Mouse (Mus musculus) forebrain, embryonic 11.5 days (tissue): ENCODE measurements around the gene Lats2. TPM values are rescaled to one million over a fixed set of nuclear protein-coding genes. Genes with fewer than 3 reads are reported as not detected.
"Not testable (repeated sequence)": the region's sequence is repeated elsewhere in the genome, so short reads cannot be mapped to it uniquely, and the experiment has no call there.

Experiments
- ATAC-seq: fragments of 200-750 bp; cut with Nextera tagmentation; replicated peaks from 2 replicates; pipeline ENCODE4 v1.8.0; 2017; ENCODE audit warnings: moderate TSS enrichment; ENCODE audit not compliant: low FRiP score
- DNase-seq: peaks from one replicate; pipeline ENCODE4 v3.0.0-alpha.2; 2017; ENCODE audit warnings: low spot score
- H3K27ac ChIP-seq: fragments of 300-500 bp; sonication (generic); 2 replicates; pipeline ENCODE4 v1.5.1; 2014; ENCODE audit warnings: low read depth, low read length
- H3K27me3 ChIP-seq: fragments of 300-500 bp; sonication (generic); 2 replicates; pipeline ENCODE4 v1.6.1; 2014; ENCODE audit warnings: mild to moderate bottlenecking, low read length, mixed read lengths; ENCODE audit not compliant: control insufficient read depth, insufficient read depth
- H3K36me3 ChIP-seq: fragments of 300-500 bp; sonication (generic); 2 replicates; pipeline ENCODE4 v1.6.1; 2014; ENCODE audit warnings: mild to moderate bottlenecking, low read length, moderate library complexity, mixed read lengths; ENCODE audit not compliant: control insufficient read depth, insufficient read depth
- H3K4me1 ChIP-seq: fragments of 300-500 bp; sonication (generic); replicated peaks from 2 replicates; pipeline ENCODE4 v1.6.1; 2014; ENCODE audit warnings: low read length, mixed read lengths; ENCODE audit not compliant: control insufficient read depth, insufficient read depth
- H3K4me2 ChIP-seq: fragments of 300-500 bp; sonication (generic); 2 replicates; pipeline ENCODE4 v1.6.1; 2014; ENCODE audit warnings: low read depth, mild to moderate bottlenecking, low read length, moderate library complexity, mixed read lengths; ENCODE audit not compliant: severe bottlenecking
- H3K4me3 ChIP-seq: fragments of 300-500 bp; sonication (generic); 2 replicates; pipeline ENCODE4 v1.5.1; 2014; ENCODE audit warnings: low read depth, low read length
- H3K9ac ChIP-seq: fragments of 300-500 bp; sonication (generic); 2 replicates; pipeline ENCODE4 v1.6.1; 2014; ENCODE audit warnings: low read length
- H3K9me3 ChIP-seq: fragments of 300-500 bp; sonication (generic); 2 replicates; pipeline ENCODE4 v1.6.1; 2016; ENCODE audit warnings: low read length, mixed read lengths; ENCODE audit not compliant: control insufficient read depth
- WGBS: fragments of 180-500 bp; shearing (Covaris S2); extraction: QIAGEN DNeasy Blood & Tissue Kit; methylation state at CpG from one replicate; pipeline ENCODE4 v1.1.7; 2014; 5-methylcytosine and 5-hydroxymethylcytosine counted together
- polyA plus RNA-seq: library from polyadenylated mRNA; unstranded; fragments of >200 nt; fragmentation: Nextera tagmentation; extraction: Ambion mirVana; gene quantifications from 2 replicates; pipeline ENCODE4 v1.2.1, GENCODE M21; 2014

The Lats2 gene
- polyA plus RNA-seq, 1 experiment from 2014 or later = 16.6 TPM

DNA sequence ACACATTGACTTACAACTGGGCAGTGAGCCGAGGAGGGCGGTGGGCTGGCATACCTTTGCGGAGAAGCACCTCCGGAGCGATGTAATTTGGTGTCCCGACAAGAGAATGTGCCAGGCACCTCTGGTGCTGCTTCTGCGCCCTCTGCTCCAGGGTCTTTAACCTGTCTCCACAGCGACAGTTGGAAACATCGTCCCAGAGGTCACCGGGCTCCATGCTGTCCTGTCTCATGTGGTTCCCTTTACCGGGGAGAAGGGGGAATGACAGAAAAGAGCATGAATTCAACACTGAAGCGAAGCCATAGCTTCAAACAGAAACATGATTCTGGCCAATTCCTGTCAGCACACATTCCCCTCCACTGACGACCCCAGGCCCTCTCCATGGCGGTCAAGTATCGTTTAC lies 62.1 kb downstream of the Lats2 start:
- Histone ChIP-seq H3K4me1 (no peaks in the 10 kb centered on the region), H3K4me3 (no peak overlapping the region), H3K9ac (no peak overlapping the region), H3K27ac (no peak overlapping the region), H3K27me3 (no peaks in the 10 kb centered on the region), H3K36me3 (peaks cover 8% of the 10 kb centered on the region), H3K9me3 (no peaks in the 10 kb centered on the region), H3K4me2 (no peak overlapping the region)
- DNase-seq (no peak), ATAC-seq (no peak)
- WGBS = 96% methylated on average over 15 of the region's 15 CpGs

DNA sequence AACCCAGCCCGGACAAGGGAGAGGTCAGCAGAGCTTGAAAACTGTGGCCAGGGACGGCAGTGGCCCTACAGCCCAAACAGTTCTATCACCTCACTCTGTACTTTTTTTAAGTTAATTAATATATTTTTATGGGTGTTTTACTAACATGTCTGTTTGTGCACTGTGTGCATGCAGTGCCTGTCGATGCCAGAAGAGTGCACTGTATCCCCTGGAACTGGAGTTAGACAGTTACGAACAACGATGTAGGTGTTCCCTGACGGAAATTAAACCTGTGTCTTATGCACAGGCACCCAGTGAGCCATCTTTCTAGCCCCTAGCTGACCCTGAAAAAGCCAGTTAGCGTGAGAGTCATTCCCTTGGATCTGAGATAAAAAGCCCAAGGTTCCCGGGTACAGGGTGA lies 62.6 kb downstream of the Lats2 start:
- Histone ChIP-seq H3K4me1 (no peaks in the 10 kb centered on the region), H3K4me2 (no peak overlapping the region), H3K27ac (no peak overlapping the region), H3K9ac (no peak overlapping the region), H3K4me3 (no peak overlapping the region), H3K27me3 (no peaks in the 10 kb centered on the region), H3K9me3 (no peaks in the 10 kb centered on the region), H3K36me3 (peaks cover 8% of the 10 kb centered on the region)
- ATAC-seq = no peak
- WGBS = 87% methylated on average over 8 of the region's 8 CpGs
- no peak for DNase-seq

DNA sequence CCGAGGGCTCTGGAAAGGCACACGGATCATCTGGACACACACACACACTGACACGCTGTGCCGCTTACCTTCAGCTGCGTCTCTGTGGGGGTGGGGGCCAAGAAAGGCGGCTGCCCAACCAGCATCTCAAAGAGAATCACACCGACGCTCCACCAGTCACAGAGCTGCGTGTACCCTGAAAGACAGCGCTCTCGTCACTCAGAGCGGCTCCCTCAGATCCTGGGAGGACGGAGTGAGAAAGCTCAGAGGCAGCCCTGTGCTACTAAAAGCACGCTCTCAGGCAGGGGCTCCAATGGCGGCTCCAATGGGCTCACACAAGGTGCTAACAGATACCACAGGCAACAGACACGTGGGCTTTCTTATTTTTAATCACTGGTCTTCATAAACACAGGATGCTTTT lies 63.9 kb downstream of the Lats2 start:
- no peak for ATAC-seq
- H3K4me2 ChIP-seq = no peak overlapping the region
- no peaks in the 10 kb centered on the region; the same call in 1 of the 2 replicates for H3K36me3 ChIP-seq
- WGBS = 86% methylated on average over 16 of the region's 16 CpGs
- H3K9ac ChIP-seq = no peak overlapping the region
- no peak overlapping the region for H3K4me3 ChIP-seq
- H3K27me3 ChIP-seq = no peaks in the 10 kb centered on the region
- no peak for DNase-seq
- no peaks in the 10 kb centered on the region for H3K4me1 ChIP-seq
- no peak overlapping the region for H3K27ac ChIP-seq
- H3K9me3 ChIP-seq = no peaks in the 10 kb centered on the region

DNA sequence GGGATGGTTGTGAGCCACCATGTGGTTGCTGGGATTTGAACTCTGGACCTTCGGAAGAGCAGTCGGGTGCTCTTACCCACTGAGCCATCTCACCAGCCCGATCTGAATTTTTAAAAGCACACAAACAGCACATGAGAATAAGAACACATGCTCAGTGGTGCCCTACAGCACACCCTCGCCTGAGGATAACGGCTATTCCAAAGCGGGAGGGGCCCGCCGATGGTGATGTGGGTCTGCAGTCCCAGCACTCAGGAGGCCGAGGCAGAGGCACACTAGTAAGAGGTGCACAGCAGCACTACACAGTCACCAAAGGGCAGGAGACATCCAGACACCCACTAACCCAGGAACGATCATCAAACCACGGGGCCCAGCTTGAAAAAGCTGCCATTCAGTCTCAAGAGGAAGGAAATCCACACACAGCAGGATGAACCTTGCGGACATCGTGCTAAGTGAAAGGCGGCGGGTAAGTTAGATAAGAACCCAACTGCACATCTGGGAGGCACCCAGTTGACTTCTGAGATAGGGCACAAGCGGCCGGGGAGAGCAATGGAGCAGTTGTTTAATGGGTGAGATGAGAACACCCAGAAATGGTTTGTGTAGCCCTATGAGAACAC lies 65.6 kb downstream of the Lats2 start:
- Histone ChIP-seq H3K27ac (no peak overlapping the region), H3K36me3 (no peaks in the 10 kb centered on the region; the same call in 1 of the 2 replicates), H3K27me3 (no peaks in the 10 kb centered on the region), H3K9me3 (no peaks in the 10 kb centered on the region), H3K9ac (no peak overlapping the region), H3K4me1 (no peaks in the 10 kb centered on the region), H3K4me2 (no peak overlapping the region), H3K4me3 (no peak overlapping the region)
- WGBS = 93% methylated on average over 17 of the region's 17 CpGs
- ATAC-seq (no peak), DNase-seq (no peak)

DNA sequence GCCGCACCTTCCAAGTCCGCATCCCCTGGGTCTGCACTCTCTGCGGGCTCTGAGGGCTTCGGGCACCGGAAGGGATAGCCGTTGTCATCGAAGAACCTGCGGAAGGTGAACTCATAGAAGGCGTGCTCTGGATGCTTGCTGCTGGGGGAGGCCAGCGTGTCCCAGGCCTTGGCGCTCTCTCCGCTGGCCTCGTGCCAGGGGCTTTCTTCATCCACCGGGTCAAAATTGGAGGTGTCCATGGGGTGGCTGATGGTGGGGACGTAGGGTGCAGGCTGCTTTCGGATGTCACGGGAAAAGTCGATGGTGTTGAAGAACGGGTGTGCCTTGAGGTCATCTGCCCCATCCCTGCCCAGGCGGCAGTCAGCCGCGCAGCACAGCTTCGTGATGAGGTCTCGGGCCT lies 66.9 kb downstream of the Lats2 start:
- ATAC-seq (no peak), DNase-seq (no peak)
- H3K4me3 ChIP-seq = no peak overlapping the region
- H3K4me2 ChIP-seq = no peak overlapping the region
- H3K9ac ChIP-seq = no peak overlapping the region
- 98% methylated on average over 24 of the region's 24 CpGs for WGBS
- no peaks in the 10 kb centered on the region for H3K4me1 ChIP-seq
- H3K27ac ChIP-seq = no peak overlapping the region
- H3K36me3 ChIP-seq = no peaks in the 10 kb centered on the region; the same call in 1 of the 2 replicates
- no peaks in the 10 kb centered on the region for H3K27me3 ChIP-seq
- no peaks in the 10 kb centered on the region for H3K9me3 ChIP-seq

DNA sequence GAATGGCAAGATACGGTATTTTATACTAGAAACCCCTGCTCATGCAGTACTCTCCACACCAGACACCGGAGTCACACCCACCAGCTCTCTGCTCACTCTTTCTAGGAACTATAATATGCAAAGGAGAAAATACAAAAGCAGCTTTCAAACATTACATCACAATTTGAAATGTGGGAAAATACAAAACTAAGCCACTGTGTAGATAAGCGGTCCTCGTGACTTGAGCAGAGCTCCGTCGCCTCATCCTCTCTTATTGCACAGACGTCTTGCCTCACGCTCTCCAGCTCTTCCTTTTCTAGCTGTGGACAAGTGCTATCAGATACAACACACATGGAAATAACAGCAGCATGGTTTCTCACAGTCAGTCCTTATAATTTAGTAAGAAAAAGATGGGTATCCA lies 67.5 kb downstream of the Lats2 start:
- no peak overlapping the region for H3K9ac ChIP-seq
- H3K36me3 ChIP-seq = no peaks in the 10 kb centered on the region; the same call in 1 of the 2 replicates

DNA sequence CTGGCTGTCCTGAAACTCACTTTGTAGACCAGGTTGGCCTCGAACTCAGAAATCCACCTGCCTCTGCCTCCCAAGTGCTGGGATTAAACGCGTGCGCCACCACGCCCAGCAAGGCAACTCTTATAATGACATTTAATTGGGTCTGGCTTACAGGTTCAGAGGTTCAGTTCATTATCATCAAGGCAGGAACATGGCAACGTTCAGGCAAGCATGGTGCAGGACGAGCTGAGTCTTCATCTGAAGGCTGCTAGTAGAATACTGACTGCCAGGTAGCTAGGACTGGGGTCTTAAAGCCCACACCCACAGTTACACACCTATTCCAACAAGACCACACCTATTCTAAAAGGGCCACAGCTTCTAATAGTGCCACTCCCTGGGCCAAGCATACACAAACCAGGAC lies 70.1 kb downstream of the Lats2 start:
- not testable (repeated sequence) for H3K4me3 ChIP-seq, DNase-seq, H3K27me3 ChIP-seq, H3K36me3 ChIP-seq, H3K9ac ChIP-seq, H3K9me3 ChIP-seq, H3K4me1 ChIP-seq, H3K4me2 ChIP-seq, H3K27ac ChIP-seq, ATAC-seq
- 90% methylated on average over 7 of the region's 7 CpGs for WGBS

More for the DNA sequence above, 67.5 kb downstream of the Lats2 start:
- H3K27ac ChIP-seq = no peak overlapping the region
- 93% methylated on average over 8 of the region's 8 CpGs for WGBS
- no peaks in the 10 kb centered on the region for H3K27me3 ChIP-seq
- DNase-seq = no peak
- no peaks in the 10 kb centered on the region for H3K9me3 ChIP-seq
- ATAC-seq = no peak
- H3K4me1 ChIP-seq = no peaks in the 10 kb centered on the region
- H3K4me2 ChIP-seq = no peak overlapping the region
- no peak overlapping the region for H3K4me3 ChIP-seq

DNA sequence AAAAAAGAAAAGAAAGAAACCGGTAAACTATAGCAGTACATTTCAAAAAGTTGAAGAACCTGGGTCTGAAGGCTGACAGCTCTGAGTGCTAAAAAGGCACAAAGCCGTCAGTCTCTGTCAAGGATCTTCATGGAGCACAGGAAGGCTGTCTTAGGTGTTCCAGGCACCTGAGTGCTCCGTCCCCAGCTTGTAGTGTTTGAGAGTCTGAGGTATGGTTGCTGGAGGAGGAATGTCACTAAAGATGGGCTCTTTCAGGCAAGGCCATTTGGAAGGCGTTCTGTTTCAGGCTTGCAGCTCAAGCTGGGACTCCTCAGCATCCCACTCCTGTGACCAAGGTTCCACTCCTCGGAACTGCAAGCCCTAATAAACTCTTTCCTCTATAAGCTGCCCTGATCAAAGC lies 70.7 kb downstream of the Lats2 start:
- Histone ChIP-seq H3K27me3 (no peaks in the 10 kb centered on the region), H3K4me2 (no peak overlapping the region), H3K27ac (no peak overlapping the region), H3K9ac (no peak overlapping the region), H3K4me1 (no peaks in the 10 kb centered on the region), H3K36me3 (no peaks in the 10 kb centered on the region; the same call in 1 of the 2 replicates), H3K9me3 (no peaks in the 10 kb centered on the region), H3K4me3 (no peak overlapping the region)
- no peak for DNase-seq
- WGBS = 89% methylated on average over 5 of the region's 5 CpGs
- no peak for ATAC-seq

DNA sequence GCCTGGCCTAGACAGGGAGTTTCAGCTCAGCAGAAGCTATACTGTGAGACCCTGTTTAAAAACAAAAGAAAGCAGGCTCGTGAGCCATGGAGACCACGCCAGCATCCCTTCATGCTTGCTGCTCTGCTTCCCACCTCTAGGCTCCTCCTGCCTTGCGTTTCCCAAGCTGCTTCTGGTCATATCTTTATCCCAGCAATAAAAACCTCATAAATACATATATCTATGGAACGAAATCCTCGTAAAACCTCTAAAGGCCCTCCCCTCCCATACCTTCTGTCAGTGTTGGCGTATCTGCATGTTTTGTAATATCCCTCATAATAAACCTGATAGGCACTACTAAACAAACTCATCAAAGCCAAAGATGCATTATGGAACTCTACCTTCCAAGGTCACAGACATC lies 71.5 kb downstream of the Lats2 start:
- WGBS = 91% methylated on average over 6 of the region's 6 CpGs

More for the DNA sequence above, 71.5 kb downstream of the Lats2 start:
- no peak for DNase-seq
- H3K4me1 ChIP-seq = no peaks in the 10 kb centered on the region
- H3K4me3 ChIP-seq = no peak overlapping the region
- no peak overlapping the region for H3K4me2 ChIP-seq
- no peaks in the 10 kb centered on the region for H3K9me3 ChIP-seq
- no peak overlapping the region for H3K9ac ChIP-seq
- H3K36me3 ChIP-seq = no peaks in the 10 kb centered on the region; the same call in 1 of the 2 replicates
- no peaks in the 10 kb centered on the region for H3K27me3 ChIP-seq
- no peak overlapping the region for H3K27ac ChIP-seq
- ATAC-seq = no peak
